Mouse (Mus musculus) brain, embryonic 14.5 days (tissue): ENCODE results near the gene Polr2f.

Experiments
- CTCF ChIP-seq: fragments of 200-500 bp; IDR thresholded peaks from 2 replicates; pipeline ENCODE4 v1.5.1; 2012; ENCODE audit warnings: inconsistent platforms, mild to moderate bottlenecking, moderate library complexity, borderline replicate concordance; ENCODE audit not compliant: insufficient read depth, insufficient read length; ENCODE audit errors: extremely low read depth
- POLR2A ChIP-seq: fragments of 200-500 bp; IDR thresholded peaks from 2 replicates; pipeline ENCODE4 v1.6.1; 2012; ENCODE audit warnings: mild to moderate bottlenecking, inconsistent platforms, borderline replicate concordance; ENCODE audit not compliant: poor library complexity, insufficient read depth, insufficient read length, severe bottlenecking; ENCODE audit errors: extremely low read depth

DNA sequence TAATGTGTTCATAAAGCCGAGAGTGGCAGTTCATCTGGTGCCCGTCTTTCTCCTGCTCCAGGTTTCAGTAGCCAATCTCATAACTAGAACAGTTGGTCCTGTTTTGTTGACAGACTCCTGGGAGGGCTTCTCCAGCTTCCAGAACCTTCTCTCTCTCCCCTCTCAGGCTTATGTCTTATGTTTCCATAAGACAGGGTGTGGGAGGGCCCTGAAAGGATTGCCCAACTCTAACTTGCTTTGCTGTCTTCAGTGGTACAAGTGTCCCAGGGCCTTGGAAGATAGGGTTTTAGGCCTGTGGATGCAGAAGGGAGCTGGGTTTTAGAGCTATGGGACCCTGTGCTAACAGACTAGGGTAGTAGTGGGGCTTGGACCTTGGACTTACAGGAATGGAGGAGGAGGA, 30.3 kb upstream of the Polr2f start:
- TF ChIP-seq POLR2A: no peak
- TF ChIP-seq CTCF: no peak
